Mouse (Mus musculus) limb, embryonic 11.5 days (tissue): Measurements from ENCODE around the gene Lsm2. TPM values are rescaled to one million over a fixed set of nuclear protein-coding genes. Genes with fewer than 3 reads are reported as not detected.
"Not testable (repeated sequence)": the region's sequence is repeated elsewhere in the genome, so short reads cannot be mapped to it uniquely, and the experiment has no call there.

Experiments
- ATAC-seq: fragments of 200-750 bp; cut with Nextera tagmentation; 2 replicates; pipeline ENCODE4 v1.8.0; 2017; ENCODE audit warnings: low read depth; ENCODE audit not compliant: insufficient number of reproducible peaks, low FRiP score, low TSS enrichment
- DNase-seq: peaks from one replicate; pipeline ENCODE4 v3.0.0-alpha.2; 2015; ENCODE audit warnings: low spot score
- H3K27ac ChIP-seq: fragments of 300-500 bp; sonication (generic); replicated peaks from 2 replicates; pipeline ENCODE4 v1.5.1; 2014; ENCODE audit warnings: low read depth, mild to moderate bottlenecking, low read length
- H3K27me3 ChIP-seq: fragments of 300-500 bp; sonication (generic); 2 replicates; pipeline ENCODE4 v1.6.1; 2014; ENCODE audit warnings: mild to moderate bottlenecking, low read length, mixed read lengths; ENCODE audit not compliant: control insufficient read depth, insufficient read depth
- H3K36me3 ChIP-seq: fragments of 300-500 bp; sonication (generic); 2 replicates; pipeline ENCODE4 v1.6.1; 2014; ENCODE audit warnings: mild to moderate bottlenecking, low read length, moderate library complexity, mixed read lengths; ENCODE audit not compliant: control insufficient read depth, insufficient read depth
- H3K4me1 ChIP-seq: fragments of 300-500 bp; sonication (generic); 2 replicates; pipeline ENCODE4 v1.6.1; 2014; ENCODE audit warnings: low read length, mixed read lengths; ENCODE audit not compliant: control insufficient read depth, insufficient read depth
- H3K4me2 ChIP-seq: fragments of 300-500 bp; sonication (generic); 2 replicates; pipeline ENCODE4 v1.6.1; 2014; ENCODE audit warnings: low read depth, mild to moderate bottlenecking, moderate library complexity; ENCODE audit not compliant: severe bottlenecking
- H3K4me3 ChIP-seq: fragments of 300-500 bp; sonication (generic); 2 replicates; pipeline ENCODE4 v1.5.1; 2014; ENCODE audit warnings: low read depth, low read length
- H3K9ac ChIP-seq: fragments of 300-500 bp; sonication (generic); 2 replicates; pipeline ENCODE4 v1.6.1; 2014; ENCODE audit warnings: mild to moderate bottlenecking, low read length
- H3K9me3 ChIP-seq: fragments of 300-500 bp; sonication (generic); 2 replicates; pipeline ENCODE4 v1.6.1; 2016; ENCODE audit warnings: low read length; ENCODE audit not compliant: control insufficient read depth
- WGBS: fragments of 180-500 bp; shearing (Covaris S2); extraction: QIAGEN DNeasy Blood & Tissue Kit; methylation state at CpG from one replicate; pipeline ENCODE4 v1.1.7; 2014; 5-methylcytosine and 5-hydroxymethylcytosine counted together
- polyA plus RNA-seq: library from polyadenylated mRNA; unstranded; fragments of >200 nt; fragmentation: Nextera tagmentation; extraction: Ambion mirVana; gene quantifications from 2 replicates; pipeline ENCODE4 v1.2.1, GENCODE M21; 2014

Lsm2 gene
- polyA plus RNA-seq, 1 experiment from 2014 or later = 266 TPM

GRCm38 (mm10) chr17:34953258-34953657 lies 28.4 kb upstream of the Lsm2 start:
- 91% methylated on average over 3 of the region's 3 CpGs for WGBS
- no peaks in the 10 kb centered on the region for H3K9me3 ChIP-seq
- H3K4me2 ChIP-seq = no peak overlapping the region
- H3K4me1 ChIP-seq = no peaks in the 10 kb centered on the region
- no peak overlapping the region for H3K27ac ChIP-seq
- H3K27me3 ChIP-seq = peaks cover 5% of the 10 kb centered on the region; the same call in 1 of the 2 replicates
- peak overlapping the region; percentile 88; the same call in 1 of the 2 replicates for H3K4me3 ChIP-seq
- ATAC-seq (no peak), DNase-seq (no peak)
- no peak overlapping the region for H3K9ac ChIP-seq
- H3K36me3 ChIP-seq = peaks cover 14% of the 10 kb centered on the region; the same call in 1 of the 2 replicates

GRCm38 (mm10) chr17:34953904-34954303 lies 27.8 kb upstream of the Lsm2 start:
- WGBS = 93% methylated on average over 4 of the region's 4 CpGs
- no peaks in the 10 kb centered on the region for H3K4me1 ChIP-seq
- H3K4me3 ChIP-seq = no peak overlapping the region
- peaks cover 14% of the 10 kb centered on the region; the same call in 1 of the 2 replicates for H3K36me3 ChIP-seq
- no peaks in the 10 kb centered on the region for H3K9me3 ChIP-seq
- DNase-seq (no peak), ATAC-seq (no peak)
- H3K27ac ChIP-seq = no peak overlapping the region
- no peak overlapping the region for H3K9ac ChIP-seq
- peaks cover 5% of the 10 kb centered on the region; the same call in 1 of the 2 replicates for H3K27me3 ChIP-seq
- H3K4me2 ChIP-seq = no peak overlapping the region

- no peak for ATAC-seq
- no peak overlapping the region for H3K4me2 ChIP-seq
- no peaks in the 10 kb centered on the region for H3K9me3 ChIP-seq
- no peak overlapping the region for H3K27ac ChIP-seq
- H3K4me3 ChIP-seq = no peak overlapping the region
- DNase-seq = no peak
- peaks cover 5% of the 10 kb centered on the region; the same call in 1 of the 2 replicates for H3K27me3 ChIP-seq
- H3K9ac ChIP-seq = no peak overlapping the region
- WGBS = 59% methylated on average over 4 of the region's 4 CpGs
- peaks cover 3% of the 10 kb centered on the region; the same call in 1 of the 2 replicates for H3K4me1 ChIP-seq
- H3K36me3 ChIP-seq = peaks cover 11% of the 10 kb centered on the region; the same call in 1 of the 2 replicates
Measured at GRCm38 (mm10) chr17:34954831-34955230, 26.8 kb upstream of the Lsm2 start.

- no peak overlapping the region for H3K4me3 ChIP-seq
- H3K9ac ChIP-seq = no peak overlapping the region
- H3K36me3 ChIP-seq = peaks cover 3% of the 10 kb centered on the region; the same call in 1 of the 2 replicates
- H3K4me2 ChIP-seq = no peak overlapping the region
- DNase-seq = no peak
- peaks cover 7% of the 10 kb centered on the region; the same call in 1 of the 2 replicates for H3K4me1 ChIP-seq
- H3K27ac ChIP-seq = no peak overlapping the region
- no peak for ATAC-seq
- H3K27me3 ChIP-seq = peaks cover 5% of the 10 kb centered on the region; the same call in 1 of the 2 replicates
- no peaks in the 10 kb centered on the region for H3K9me3 ChIP-seq
- WGBS = 78% methylated on average over 3 of the region's 3 CpGs
Measured at GRCm38 (mm10) chr17:34955884-34956283, 25.8 kb upstream of the Lsm2 start.

GRCm38 (mm10) chr17:34956340-34956739 lies 25.3 kb upstream of the Lsm2 start:
- no peak overlapping the region for H3K4me2 ChIP-seq
- no peak overlapping the region for H3K4me3 ChIP-seq
- H3K36me3 ChIP-seq = no peaks in the 10 kb centered on the region
- H3K4me1 ChIP-seq = peaks cover 7% of the 10 kb centered on the region; the same call in 1 of the 2 replicates
- no peak for ATAC-seq
- DNase-seq = no peak
- peaks cover 5% of the 10 kb centered on the region; the same call in 1 of the 2 replicates for H3K27me3 ChIP-seq
- no peak overlapping the region for H3K27ac ChIP-seq
- H3K9ac ChIP-seq = no peak overlapping the region
- 48% methylated on average over 1 of the region's 1 CpGs for WGBS
- H3K9me3 ChIP-seq = no peaks in the 10 kb centered on the region

- H3K27ac ChIP-seq, H3K36me3 ChIP-seq, DNase-seq, H3K4me2 ChIP-seq, ATAC-seq, H3K9ac ChIP-seq, H3K4me1 ChIP-seq, H3K9me3 ChIP-seq, H3K27me3 ChIP-seq, H3K4me3 ChIP-seq: not testable (repeated sequence)
- 20% methylated on average over 31 of the region's 40 CpGs for WGBS
Measured at GRCm38 (mm10) chr17:34957291-34957690, 24.4 kb upstream of the Lsm2 start.

- H3K4me3 ChIP-seq, H3K4me2 ChIP-seq, H3K27me3 ChIP-seq, H3K9me3 ChIP-seq, H3K36me3 ChIP-seq, H3K4me1 ChIP-seq, H3K27ac ChIP-seq, H3K9ac ChIP-seq, DNase-seq, ATAC-seq: not testable (repeated sequence)
- WGBS = 28% methylated on average over 22 of the region's 40 CpGs
Measured at GRCm38 (mm10) chr17:34957966-34958365, 23.7 kb upstream of the Lsm2 start.

- H3K27me3 ChIP-seq, H3K27ac ChIP-seq, DNase-seq, H3K4me1 ChIP-seq, H3K36me3 ChIP-seq, H3K9me3 ChIP-seq, H3K9ac ChIP-seq: not testable (repeated sequence)
- Histone ChIP-seq H3K4me2 (peak overlapping the region; percentile 60), H3K4me3 (peak overlapping the region; percentile 48)
- peak; percentile 32; the same call in 1 of the 2 replicates for ATAC-seq
- WGBS = 1% methylated on average over 19 of the region's 47 CpGs
Measured at GRCm38 (mm10) chr17:34958734-34959129, 22.9 kb upstream of the Lsm2 start.
